Mouse (Mus musculus) limb, embryonic 13.5 days (tissue): ENCODE results near the gene Tubb5. TPM values are rescaled to one million over a fixed set of nuclear protein-coding genes. Genes with fewer than 3 reads are reported as not detected.
A peak's percentile ranks its signal among the peaks of the same experiment; 100 is the strongest.

Experiments
- ATAC-seq: fragments of 200-750 bp; cut with Nextera tagmentation; 2 replicates; pipeline ENCODE4 v1.8.0; 2017; ENCODE audit warnings: low read depth, moderate number of reproducible peaks, moderate TSS enrichment; ENCODE audit not compliant: low FRiP score
- H3K27ac ChIP-seq: fragments of 300-500 bp; sonication (generic); 2 replicates; pipeline ENCODE4 v1.5.1; 2015; ENCODE audit warnings: inconsistent platforms, mild to moderate bottlenecking, moderate library complexity
- H3K27me3 ChIP-seq: fragments of 300-500 bp; sonication (generic); 2 replicates; pipeline ENCODE4 v1.6.1; 2015; ENCODE audit warnings: mild to moderate bottlenecking, inconsistent platforms
- H3K36me3 ChIP-seq: fragments of 300-500 bp; sonication (generic); 2 replicates; pipeline ENCODE4 v1.6.1; 2015; ENCODE audit warnings: inconsistent platforms, mild to moderate bottlenecking, moderate library complexity
- H3K4me1 ChIP-seq: fragments of 300-500 bp; sonication (generic); 2 replicates; pipeline ENCODE4 v1.6.1; 2015; ENCODE audit warnings: inconsistent platforms
- H3K4me2 ChIP-seq: fragments of 300-500 bp; sonication (generic); replicated peaks from 2 replicates; pipeline ENCODE4 v1.6.1; 2015; ENCODE audit warnings: inconsistent platforms, mild to moderate bottlenecking, moderate library complexity
- H3K4me3 ChIP-seq: fragments of 300-500 bp; sonication (generic); 2 replicates; pipeline ENCODE4 v1.5.1; 2015; ENCODE audit warnings: moderate library complexity, mild to moderate bottlenecking, inconsistent platforms
- H3K9ac ChIP-seq: fragments of 300-500 bp; sonication (generic); 2 replicates; pipeline ENCODE4 v1.6.1; 2015; ENCODE audit warnings: mild to moderate bottlenecking, inconsistent platforms
- H3K9me3 ChIP-seq: fragments of 300-500 bp; sonication (generic); 2 replicates; pipeline ENCODE4 v1.6.1; 2016; ENCODE audit warnings: inconsistent platforms
- WGBS: fragments of 180-500 bp; shearing (Covaris S2); methylation state at CpG from one replicate; pipeline ENCODE4 v1.1.7; 2015; 5-methylcytosine and 5-hydroxymethylcytosine counted together
- polyA plus RNA-seq: library from polyadenylated mRNA; unstranded; fragments of >200 nt; fragmentation: Nextera tagmentation; extraction: Ambion mirVana; gene quantifications from 2 replicates; pipeline ENCODE4 v1.2.1, GENCODE M21; 2015

The Tubb5 gene
- 1,168 and 1,170 TPM in 2 replicates for polyA plus RNA-seq

DNA sequence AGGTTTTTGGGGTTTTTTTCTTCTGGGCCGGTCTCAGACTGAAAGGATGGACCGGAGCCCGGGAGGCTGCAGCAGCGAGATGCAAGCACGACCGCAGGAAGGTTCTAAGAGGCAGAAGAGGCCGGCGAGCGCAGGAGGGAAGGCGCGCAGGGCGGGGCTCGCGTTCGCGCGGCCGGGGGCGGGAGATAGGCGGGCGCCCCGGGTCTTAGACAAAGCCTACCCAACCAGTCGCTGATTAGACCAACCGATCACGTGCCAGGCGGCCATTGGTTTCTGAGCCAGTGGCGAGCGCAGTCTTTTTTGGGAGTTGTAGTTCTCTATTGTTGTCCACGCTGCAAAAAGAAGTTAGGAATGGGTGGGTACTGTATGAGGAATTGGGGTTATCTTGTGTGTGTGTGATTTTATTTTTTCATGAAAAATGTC lies at the start of gene Tubb5:
Gene Tubb5 (minus strand): TSS at position 185 of the 423 bp plus-strand sequence.
- Histone ChIP-seq H3K9me3 (no peaks in the 10 kb centered on the region), H3K4me2 (peak within 1 kb of the TSS; percentile 80), H3K36me3 (peaks cover 37% of the 10 kb centered on the region), H3K27me3 (no peaks in the 10 kb centered on the region), H3K4me3 (peak within 1 kb of the TSS; percentile 76), H3K9ac (peak within 1 kb of the TSS; percentile 98), H3K4me1 (peaks cover 55% of the 10 kb centered on the region), H3K27ac (peak within 1 kb of the TSS; percentile 97)
- peak; percentile 81 for ATAC-seq
- 1% methylated on average over 29 of the region's 29 CpGs for WGBS

DNA sequence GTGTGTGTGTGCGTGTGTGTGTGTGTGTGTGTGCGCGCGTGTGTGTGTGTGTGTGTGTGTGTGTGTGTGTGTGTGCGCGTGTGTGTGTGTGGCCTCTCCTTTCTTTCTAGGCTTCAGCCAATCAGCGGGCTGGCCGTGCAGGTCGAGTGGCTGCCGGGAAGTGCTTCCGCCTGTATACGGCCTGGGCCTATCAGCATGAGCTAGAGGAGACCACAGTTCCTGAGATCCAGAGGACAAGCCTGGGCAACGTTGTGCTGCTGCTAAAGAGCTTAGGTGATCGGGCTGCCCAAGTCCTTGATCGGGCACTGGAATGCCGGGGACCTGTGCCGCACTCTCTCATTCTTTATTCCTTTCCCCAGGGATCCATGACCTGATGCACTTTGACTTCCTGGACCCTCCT lies 49.6 kb upstream of the Tubb5 start:
- Histone ChIP-seq H3K4me1 (no peaks in the 10 kb centered on the region), H3K9me3 (no peaks in the 10 kb centered on the region), H3K36me3 (peaks cover 94% of the 10 kb centered on the region), H3K27ac (no peak overlapping the region), H3K9ac (no peak overlapping the region), H3K4me2 (no peak overlapping the region), H3K4me3 (no peak overlapping the region), H3K27me3 (no peaks in the 10 kb centered on the region)
- no peak for ATAC-seq
- 86% methylated on average over 13 of the region's 17 CpGs for WGBS

DNA sequence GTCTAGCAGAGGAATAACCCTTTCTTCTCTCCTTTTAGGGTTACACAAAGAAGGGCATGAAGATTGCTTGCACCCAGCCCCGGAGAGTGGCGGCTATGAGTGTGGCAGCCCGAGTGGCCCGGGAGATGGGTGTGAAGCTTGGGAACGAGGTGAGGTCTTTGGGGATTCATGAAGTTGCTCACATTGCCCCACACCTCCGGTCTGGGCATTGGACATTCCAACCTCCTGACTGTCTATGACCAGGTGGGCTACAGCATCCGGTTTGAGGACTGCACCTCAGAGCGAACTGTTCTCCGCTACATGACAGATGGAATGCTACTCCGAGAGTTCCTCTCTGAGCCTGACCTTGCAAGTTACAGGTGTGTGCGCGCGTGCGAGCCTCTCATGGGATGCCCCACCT lies 45.7 kb upstream of the Tubb5 start:
- H3K36me3 ChIP-seq = peaks cover 73% of the 10 kb centered on the region
- H3K4me2 ChIP-seq = no peak overlapping the region
- H3K4me3 ChIP-seq = no peak overlapping the region
- no peak overlapping the region for H3K27ac ChIP-seq
- no peaks in the 10 kb centered on the region for H3K9me3 ChIP-seq
- WGBS = 97% methylated on average over 14 of the region's 14 CpGs
- no peak for ATAC-seq
- no peaks in the 10 kb centered on the region for H3K27me3 ChIP-seq
- no peak overlapping the region for H3K9ac ChIP-seq
- H3K4me1 ChIP-seq = peaks cover 12% of the 10 kb centered on the region

DNA sequence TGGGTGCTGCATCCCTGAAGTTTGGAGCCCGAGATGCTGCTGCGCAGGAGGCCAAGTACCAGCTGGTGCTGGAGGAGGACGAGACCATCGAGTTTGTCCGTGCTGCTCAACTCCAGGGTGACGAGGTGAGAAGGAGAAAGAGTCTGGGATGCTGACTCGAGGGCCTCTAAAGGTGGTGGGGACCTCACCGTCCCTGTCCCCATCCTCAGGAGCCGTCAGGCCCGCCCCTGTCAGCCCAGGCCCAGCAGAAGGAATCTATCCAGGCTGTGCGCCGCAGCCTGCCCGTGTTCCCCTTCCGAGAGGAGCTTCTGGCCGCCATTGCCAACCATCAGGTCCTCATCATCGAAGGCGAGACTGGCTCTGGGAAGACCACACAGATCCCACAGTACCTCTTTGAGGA lies 44.8 kb upstream of the Tubb5 start:
- WGBS = 93% methylated on average over 17 of the region's 17 CpGs
- Histone ChIP-seq H3K27me3 (no peaks in the 10 kb centered on the region), H3K4me1 (peaks cover 12% of the 10 kb centered on the region), H3K4me2 (no peak overlapping the region), H3K27ac (no peak overlapping the region), H3K9me3 (no peaks in the 10 kb centered on the region), H3K9ac (no peak overlapping the region), H3K36me3 (peaks cover 64% of the 10 kb centered on the region), H3K4me3 (no peak overlapping the region)
- ATAC-seq = no peak

DNA sequence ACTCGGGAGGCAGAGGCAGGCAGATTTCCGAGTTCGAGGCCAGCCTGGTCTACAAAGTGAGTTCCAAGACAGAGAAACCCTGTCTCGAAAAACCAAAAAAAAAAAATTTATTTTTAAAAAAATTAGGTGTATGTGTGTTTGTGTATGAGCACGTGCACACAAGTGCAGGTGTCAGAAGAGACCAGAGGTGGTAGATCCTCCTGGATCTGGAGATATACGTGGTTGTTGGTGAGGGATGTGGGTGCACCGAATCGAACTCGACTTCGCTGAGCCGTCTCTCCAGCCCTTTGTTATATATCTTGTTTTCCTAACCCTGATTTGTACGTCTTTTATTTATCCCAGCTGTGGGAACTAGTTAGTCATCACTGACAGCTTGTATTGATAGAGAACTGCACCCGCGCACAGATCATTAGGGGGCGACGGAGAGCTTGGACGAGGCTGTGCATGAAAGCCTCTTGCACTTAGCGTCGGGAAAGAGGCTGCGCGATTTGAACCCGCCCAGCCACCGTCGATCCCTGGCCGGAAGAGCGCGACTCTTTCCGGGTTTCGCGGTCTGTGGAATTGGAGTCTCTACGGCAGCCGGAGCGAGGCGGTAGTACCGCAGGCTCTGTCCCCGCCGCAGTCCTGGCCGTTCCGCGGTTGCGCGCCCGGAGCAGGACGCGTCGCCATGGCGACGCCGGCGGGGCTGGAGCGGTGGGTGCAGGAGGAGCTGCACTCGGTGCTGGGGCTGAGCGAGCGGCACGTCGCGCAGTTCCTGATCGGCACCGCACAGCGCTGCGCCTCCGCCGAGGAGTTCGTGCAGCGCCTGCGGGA lies 41.3 kb upstream of the Tubb5 start, which contains the start of gene Dhx16:
Gene Dhx16 (plus strand): TSS at position 575 of the 813 bp plus-strand sequence.
- peaks cover 12% of the 10 kb centered on the region for H3K4me1 ChIP-seq

DNA sequence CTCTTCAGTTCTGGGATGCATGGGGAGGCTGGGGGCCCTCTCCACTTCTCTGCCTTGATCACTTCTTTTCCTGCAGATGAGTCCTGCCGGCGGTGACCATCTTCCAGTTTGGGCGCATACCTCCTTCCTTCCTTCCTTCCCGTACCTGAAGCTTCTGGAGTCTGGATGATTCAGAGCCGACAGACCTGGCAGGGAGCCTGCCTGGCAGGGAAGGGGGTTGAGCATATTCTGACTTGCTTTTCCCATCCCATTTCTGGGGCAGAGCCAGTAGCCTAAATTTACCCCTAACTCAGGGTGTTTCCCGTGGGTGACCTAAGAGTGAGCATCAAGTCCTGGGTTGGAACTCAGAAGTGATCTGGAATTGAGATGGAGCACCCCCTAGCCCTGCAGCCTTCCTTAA lies 36.6 kb upstream of the Tubb5 start:
- Histone ChIP-seq H3K27me3 (no peaks in the 10 kb centered on the region), H3K4me3 (no peak overlapping the region), H3K9ac (no peak overlapping the region), H3K9me3 (no peaks in the 10 kb centered on the region), H3K4me1 (peaks cover 29% of the 10 kb centered on the region), H3K36me3 (peaks cover 40% of the 10 kb centered on the region), H3K27ac (no peak overlapping the region), H3K4me2 (no peak overlapping the region)
- ATAC-seq = no peak
- WGBS = 93% methylated on average over 6 of the region's 6 CpGs

More for the DNA sequence above, 41.3 kb upstream of the Tubb5 start, which contains the start of gene Dhx16:
- peak within 1 kb of the TSS; percentile 33; the same call in 1 of the 2 replicates for H3K27ac ChIP-seq
- H3K27me3 ChIP-seq = no peaks in the 10 kb centered on the region
- peak within 1 kb of the TSS; percentile 94 for H3K4me3 ChIP-seq
- peak within 1 kb of the TSS; percentile 83 for H3K4me2 ChIP-seq
- H3K9me3 ChIP-seq = no peaks in the 10 kb centered on the region
- peak within 1 kb of the TSS; percentile 93 for H3K9ac ChIP-seq
- 5% methylated on average over 66 of the region's 66 CpGs for WGBS
- peaks cover 50% of the 10 kb centered on the region for H3K36me3 ChIP-seq
- ATAC-seq = peak; percentile 93

DNA sequence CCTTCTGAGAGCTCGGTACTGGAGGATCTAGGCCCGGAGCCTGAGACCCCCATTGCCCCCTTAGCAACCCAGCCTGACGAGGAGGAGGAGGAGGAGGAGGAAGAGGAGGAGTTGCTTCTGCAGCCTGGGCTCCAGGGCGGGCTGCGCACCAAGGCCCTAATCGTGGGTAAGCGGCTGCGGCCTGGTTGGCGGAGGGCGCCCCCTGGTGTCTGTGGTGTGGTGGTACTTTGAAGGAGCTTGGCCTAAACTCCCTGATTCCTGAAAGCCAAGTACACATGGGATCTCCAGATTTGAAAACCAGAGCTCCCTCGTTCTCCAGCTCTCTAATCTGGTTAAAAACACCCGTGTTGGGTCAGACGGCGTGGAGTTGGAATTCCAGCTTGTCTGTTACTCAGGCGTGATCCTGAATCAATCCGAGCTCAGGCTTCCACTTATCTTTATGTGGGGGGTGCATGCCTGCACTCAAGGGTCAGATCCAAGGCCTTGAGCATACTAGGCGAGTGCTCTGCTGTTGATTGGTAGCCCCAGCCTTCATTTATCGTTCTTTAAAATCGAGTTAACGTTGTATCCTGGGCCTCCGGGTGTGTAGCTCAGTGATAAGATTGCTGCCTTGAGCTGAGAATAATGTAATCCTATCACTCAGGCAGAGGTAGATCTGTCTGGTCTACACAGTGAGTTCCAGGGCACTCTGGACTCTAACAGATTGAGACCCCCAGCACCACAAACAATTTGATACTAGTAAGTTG lies 35.8 kb upstream of the Tubb5 start:
- Histone ChIP-seq H3K4me3 (no peak overlapping the region), H3K9me3 (no peaks in the 10 kb centered on the region), H3K27me3 (no peaks in the 10 kb centered on the region), H3K9ac (peak overlapping the region; percentile 13; the same call in 1 of the 2 replicates), H3K27ac (no peak overlapping the region), H3K36me3 (peaks cover 40% of the 10 kb centered on the region), H3K4me2 (peak overlapping the region; percentile 12; the same call in 1 of the 2 replicates), H3K4me1 (peaks cover 36% of the 10 kb centered on the region)
- peak; percentile 65 for ATAC-seq
- WGBS = 32% methylated on average over 21 of the region's 21 CpGs

DNA sequence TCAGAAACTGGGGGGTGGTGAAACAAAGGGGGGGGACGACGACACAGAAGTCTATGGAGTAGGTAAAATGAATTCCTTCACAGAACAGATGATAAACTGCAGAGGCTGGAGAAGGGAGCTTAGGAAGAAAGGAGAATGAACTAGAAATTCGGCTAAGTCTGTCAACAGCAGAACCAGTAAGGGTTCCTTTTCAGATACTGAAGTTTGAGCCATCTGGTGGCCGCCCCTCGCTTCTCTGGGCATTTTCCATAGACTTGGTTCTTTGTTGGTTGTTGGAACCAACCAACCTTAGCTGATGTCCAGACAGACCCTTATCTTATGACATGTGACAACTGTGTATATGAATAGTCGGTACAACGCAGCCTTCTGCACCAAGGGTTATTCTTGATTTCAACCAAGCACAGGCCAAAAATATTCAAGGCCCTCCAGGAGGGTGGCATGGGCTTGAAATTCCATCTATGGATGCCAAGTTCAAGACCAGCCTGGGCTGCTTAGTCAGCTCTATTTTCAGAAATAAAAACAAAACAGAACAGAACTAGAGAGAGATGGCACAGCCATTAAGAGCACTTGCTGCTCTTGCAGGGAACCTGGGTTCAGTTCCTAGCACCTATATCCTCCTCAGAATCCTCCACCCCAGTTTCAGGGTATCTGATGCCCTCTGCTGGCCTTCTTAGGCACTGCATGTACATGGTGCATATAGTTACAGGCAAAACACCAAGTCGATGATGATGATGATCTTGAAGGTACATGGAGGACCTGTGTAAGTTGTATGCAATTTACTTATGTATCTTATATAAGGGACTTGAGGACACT lies 33.0 kb upstream of the Tubb5 start:
- Histone ChIP-seq H3K4me1 (peaks cover 58% of the 10 kb centered on the region), H3K4me2 (peak overlapping the region; percentile 99), H3K9me3 (no peaks in the 10 kb centered on the region), H3K27me3 (no peaks in the 10 kb centered on the region), H3K27ac (peak overlapping the region; percentile 6; the same call in 1 of the 2 replicates), H3K36me3 (peaks cover 39% of the 10 kb centered on the region), H3K9ac (no peak overlapping the region), H3K4me3 (peak overlapping the region; percentile 63)
- WGBS = 85% methylated on average over 8 of the region's 8 CpGs
- no peak for ATAC-seq

DNA sequence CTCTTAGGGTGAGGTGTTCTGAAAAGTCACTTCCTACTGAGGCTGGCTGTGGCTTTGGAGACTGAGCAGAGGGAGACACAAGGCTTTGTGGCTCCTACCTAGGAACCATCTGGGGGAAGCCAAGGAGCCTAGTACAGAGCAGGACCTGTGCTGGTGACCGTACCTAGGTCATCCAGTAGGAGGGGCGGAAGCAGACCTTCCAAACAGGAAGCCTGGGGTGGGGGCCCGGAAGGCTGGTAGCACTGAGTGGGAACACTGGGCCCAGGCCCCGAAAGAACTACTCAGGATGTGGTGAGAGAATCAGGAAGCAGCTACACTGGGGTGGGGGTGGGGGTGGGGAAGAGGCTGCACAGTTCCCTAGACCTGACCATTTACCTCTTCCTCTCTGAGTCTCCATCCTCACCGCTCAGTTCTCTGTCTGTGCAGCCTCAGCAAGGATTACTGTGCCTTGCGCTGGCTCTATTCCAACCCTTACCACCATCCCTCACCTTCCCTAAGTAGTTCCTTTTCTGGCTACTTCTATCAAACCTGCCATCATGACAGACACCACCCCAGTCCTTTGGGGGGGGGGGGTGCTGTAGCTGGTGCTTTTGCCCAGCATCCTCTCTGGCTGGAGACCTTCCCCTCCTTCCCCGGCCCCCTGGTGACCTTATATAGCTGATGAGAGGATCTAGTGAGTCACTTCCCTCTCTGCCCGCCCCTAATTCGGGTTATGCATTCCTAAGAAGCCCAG lies 32.2 kb upstream of the Tubb5 start:
- H3K27ac ChIP-seq = peak overlapping the region; percentile 6; the same call in 1 of the 2 replicates
- WGBS = 63% methylated on average over 9 of the region's 9 CpGs
- peak overlapping the region; percentile 86 for H3K9ac ChIP-seq
- H3K4me3 ChIP-seq = peak overlapping the region; percentile 63
- peaks cover 34% of the 10 kb centered on the region for H3K36me3 ChIP-seq
- no peak for ATAC-seq
- no peaks in the 10 kb centered on the region for H3K9me3 ChIP-seq
- H3K4me1 ChIP-seq = peaks cover 58% of the 10 kb centered on the region
- H3K4me2 ChIP-seq = peak overlapping the region; percentile 99
- no peaks in the 10 kb centered on the region for H3K27me3 ChIP-seq

DNA sequence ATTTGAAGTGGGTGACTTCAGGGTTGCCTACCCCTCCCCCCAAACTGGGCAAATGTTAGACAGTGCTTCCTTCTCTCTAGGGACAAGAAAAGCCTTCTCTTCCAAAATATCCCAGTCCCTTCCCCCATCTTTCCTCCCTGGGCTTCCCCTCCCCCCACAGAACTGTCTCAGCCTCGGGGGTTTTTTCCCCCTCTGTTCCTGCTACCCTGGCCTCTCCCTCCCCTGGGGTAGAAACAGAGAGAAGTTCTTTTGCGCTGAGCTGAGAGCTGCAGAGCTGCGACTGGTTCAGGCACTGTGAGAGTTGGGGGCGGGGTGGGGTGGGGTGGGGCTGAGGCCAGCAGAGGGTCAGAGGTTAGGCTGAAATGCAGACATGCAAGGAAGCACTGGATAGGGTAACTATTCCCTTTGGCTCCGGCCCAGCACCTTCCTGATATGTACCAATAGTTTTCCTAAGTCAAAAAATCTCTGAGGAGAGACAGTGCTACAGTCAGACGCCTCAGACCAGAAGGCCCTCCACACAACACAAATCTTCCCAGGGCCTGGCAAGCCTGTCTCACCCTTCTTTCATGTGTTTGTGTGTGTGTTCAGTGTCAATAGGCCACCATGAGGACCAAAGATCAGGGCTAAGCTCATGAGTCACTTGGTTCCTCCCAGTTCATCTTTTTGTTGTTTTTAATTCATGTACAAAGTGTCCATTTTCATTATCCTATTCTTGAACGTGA lies 31.4 kb upstream of the Tubb5 start:
- H3K9ac ChIP-seq = peak overlapping the region; percentile 86
- no peaks in the 10 kb centered on the region for H3K27me3 ChIP-seq
- H3K9me3 ChIP-seq = no peaks in the 10 kb centered on the region
- peak overlapping the region; percentile 99 for H3K4me2 ChIP-seq
- H3K36me3 ChIP-seq = peaks cover 26% of the 10 kb centered on the region
- H3K4me1 ChIP-seq = peaks cover 65% of the 10 kb centered on the region
- peak overlapping the region; percentile 6; the same call in 1 of the 2 replicates for H3K27ac ChIP-seq
- peak overlapping the region; percentile 63 for H3K4me3 ChIP-seq
- no peak for ATAC-seq
- WGBS = 4% methylated on average over 7 of the region's 7 CpGs
